Mouse (Mus musculus): ENCODE results near the gene Rarg. TPM values are rescaled to one million over a fixed set of nuclear protein-coding genes. Genes with fewer than 3 reads are reported as not detected.

The Rarg gene
- polyA plus RNA-seq, 1 experiment from 2014 or later: 118 TPM

DNA sequence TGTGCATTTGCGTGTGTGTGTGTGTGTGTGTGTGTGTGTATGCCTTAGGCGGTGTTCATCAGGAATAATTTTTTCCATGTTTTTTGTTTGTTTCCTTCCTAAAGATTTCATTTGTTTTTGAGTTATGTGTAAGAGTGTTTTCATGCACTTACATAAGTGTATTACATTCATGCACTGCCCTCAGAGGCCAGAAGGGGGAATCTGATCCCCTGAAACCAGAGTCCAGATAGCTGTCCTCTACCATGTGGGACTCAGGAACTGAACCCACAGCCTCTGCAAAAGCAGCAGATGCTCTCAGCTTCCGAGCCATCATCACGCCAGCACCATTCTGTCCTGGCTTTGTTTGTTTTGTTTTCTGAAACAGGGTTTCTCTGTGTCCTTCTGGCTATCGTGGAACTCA lies 8.2 kb upstream of the Rarg start:
- ATAC-seq (ENCODE audit: insufficient number of reproducible peaks, low FRiP score, low TSS enrichment, low read depth): no peak
- no peak overlapping the region for H3K4me2 ChIP-seq (ENCODE audit: low read depth, severe bottlenecking)
- H3K27ac ChIP-seq (replicated peaks; ENCODE audit: low read depth, low read length): no peak overlapping the region
- peaks cover 11% of the 10 kb centered on the region for H3K4me1 ChIP-seq (ENCODE audit: control insufficient read depth, insufficient read depth, low read length)
- DNase-seq (ENCODE audit: low spot score): no peak
- H3K9ac ChIP-seq (ENCODE audit: low read length): no peak overlapping the region
- no peaks in the 10 kb centered on the region for H3K27me3 ChIP-seq (ENCODE audit: control insufficient read depth, insufficient read depth, low read length)
- no peaks in the 10 kb centered on the region for H3K9me3 ChIP-seq (ENCODE audit: control insufficient read depth, low read length)
- H3K36me3 ChIP-seq (ENCODE audit: control insufficient read depth, insufficient read depth, low read length): no peaks in the 10 kb centered on the region
- no peak overlapping the region for H3K4me3 ChIP-seq (ENCODE audit: low read depth, low read length)
- WGBS: 94% methylated on average over 5 of the region's 5 CpGs

DNA sequence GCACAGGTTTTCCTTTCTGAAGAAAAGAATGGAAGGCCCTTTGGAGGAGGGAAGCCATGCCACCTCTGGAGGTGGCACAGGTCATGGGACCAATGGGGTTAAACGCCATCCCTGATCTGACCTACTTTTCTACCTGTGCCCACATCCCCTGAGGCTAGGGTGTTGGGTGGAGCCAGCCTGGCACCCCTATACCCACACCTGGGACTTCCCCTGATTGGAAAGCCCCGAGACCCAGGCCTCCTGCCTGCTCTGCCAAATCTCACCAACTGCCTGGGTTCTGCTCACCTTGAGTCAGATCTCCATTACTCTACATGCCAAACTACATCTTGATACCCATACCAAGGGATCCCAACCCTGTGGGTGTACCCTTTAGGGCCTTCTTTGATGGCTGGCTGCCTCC lies 5.7 kb upstream of the Rarg start:
- Histone ChIP-seq H3K27me3 (ENCODE audit: control insufficient read depth, insufficient read depth, low read length) (no peaks in the 10 kb centered on the region), H3K9me3 (ENCODE audit: control insufficient read depth, low read length) (no peaks in the 10 kb centered on the region), H3K9ac (ENCODE audit: low read length) (no peak overlapping the region), H3K36me3 (ENCODE audit: control insufficient read depth, insufficient read depth, low read length) (no peaks in the 10 kb centered on the region), H3K4me2 (ENCODE audit: low read depth, severe bottlenecking) (no peak overlapping the region), H3K4me3 (ENCODE audit: low read depth, low read length) (no peak overlapping the region), H3K27ac (replicated peaks; ENCODE audit: low read depth, low read length) (no peak overlapping the region), H3K4me1 (ENCODE audit: control insufficient read depth, insufficient read depth, low read length) (peaks cover 19% of the 10 kb centered on the region)
- DNase-seq (ENCODE audit: low spot score) (no peak), ATAC-seq (ENCODE audit: insufficient number of reproducible peaks, low FRiP score, low TSS enrichment, low read depth) (no peak)
- WGBS: 84% methylated on average over 2 of the region's 2 CpGs

DNA sequence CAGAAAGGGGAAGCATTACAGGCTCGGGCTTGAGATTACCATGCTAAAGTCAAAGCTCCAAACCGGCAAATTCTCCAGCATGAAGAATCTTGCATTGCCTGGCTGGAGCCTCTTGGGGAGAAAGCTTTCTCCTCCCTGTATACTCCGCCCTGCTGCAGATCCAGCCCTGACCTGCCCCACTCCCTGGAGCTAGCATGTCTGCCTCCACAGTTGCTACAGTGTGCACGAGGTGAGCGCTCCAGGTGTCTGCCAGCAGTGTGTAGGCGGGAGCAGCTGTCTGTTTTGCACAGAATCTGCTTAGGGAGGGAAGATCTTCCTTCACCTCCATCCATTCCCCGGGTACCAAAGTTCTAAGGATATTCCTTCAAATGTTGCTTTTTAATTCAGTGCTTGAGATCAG lies 5.3 kb upstream of the Rarg start:
- Histone ChIP-seq H3K27me3 (ENCODE audit: control insufficient read depth, insufficient read depth, low read length) (no peaks in the 10 kb centered on the region), H3K4me1 (ENCODE audit: control insufficient read depth, insufficient read depth, low read length) (peaks cover 24% of the 10 kb centered on the region), H3K4me2 (ENCODE audit: low read depth, severe bottlenecking) (no peak overlapping the region), H3K9ac (ENCODE audit: low read length) (no peak overlapping the region), H3K27ac (replicated peaks; ENCODE audit: low read depth, low read length) (no peak overlapping the region), H3K36me3 (ENCODE audit: control insufficient read depth, insufficient read depth, low read length) (no peaks in the 10 kb centered on the region), H3K4me3 (ENCODE audit: low read depth, low read length) (no peak overlapping the region), H3K9me3 (ENCODE audit: control insufficient read depth, low read length) (no peaks in the 10 kb centered on the region)
- ATAC-seq (ENCODE audit: insufficient number of reproducible peaks, low FRiP score, low TSS enrichment, low read depth) (no peak), DNase-seq (ENCODE audit: low spot score) (no peak)
- WGBS: 51% methylated on average over 7 of the region's 7 CpGs

DNA sequence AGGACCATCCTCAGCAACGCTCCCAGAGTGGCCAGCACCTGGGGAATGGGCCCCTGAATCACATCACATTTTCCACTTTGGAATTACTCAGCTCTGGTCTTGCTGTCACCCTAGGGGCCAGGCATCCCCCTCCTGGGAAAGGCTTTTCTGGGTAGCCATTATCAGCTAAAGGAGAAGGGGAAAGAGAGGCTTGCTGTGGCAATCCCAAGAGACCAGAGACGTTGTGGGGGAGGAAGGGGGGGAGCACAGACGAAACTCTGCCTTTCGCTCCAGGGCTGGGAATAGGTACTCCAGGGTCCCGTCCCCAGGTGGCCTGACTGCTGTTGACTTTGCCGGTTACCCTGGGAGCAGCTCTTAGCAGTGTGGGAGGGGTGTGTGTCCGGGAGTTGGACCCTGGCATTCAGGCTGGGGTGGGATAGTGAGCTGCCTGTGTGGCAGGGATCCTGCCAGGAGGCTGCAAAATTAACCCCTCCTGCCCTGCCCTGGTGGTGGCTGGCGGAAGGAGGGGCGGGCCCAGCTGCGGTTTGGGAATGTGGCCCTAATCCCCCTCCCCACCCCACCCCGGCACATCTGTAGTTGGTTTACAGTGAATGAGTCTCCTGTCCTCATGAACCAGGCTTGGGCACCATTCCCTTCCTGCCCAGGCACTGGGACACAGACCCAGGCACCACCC lies 1.4 kb upstream of the Rarg start:
- ATAC-seq (ENCODE audit: insufficient number of reproducible peaks, low FRiP score, low TSS enrichment, low read depth): peak; percentile 40

GRCm38 (mm10) chr15:102258076-102258470 lies 756 bp upstream of the Rarg start:
- DNase-seq (ENCODE audit: low spot score) (peak; percentile 82), ATAC-seq (ENCODE audit: insufficient number of reproducible peaks, low FRiP score, low TSS enrichment, low read depth) (peak; percentile 41; the same call in 1 of the 2 replicates)
- Histone ChIP-seq H3K9me3 (ENCODE audit: control insufficient read depth, low read length) (no peaks in the 10 kb centered on the region), H3K27me3 (ENCODE audit: control insufficient read depth, insufficient read depth, low read length) (no peaks in the 10 kb centered on the region), H3K27ac (replicated peaks; ENCODE audit: low read depth, low read length) (peak overlapping the region; percentile 93), H3K9ac (ENCODE audit: low read length) (peak overlapping the region; percentile 84), H3K36me3 (ENCODE audit: control insufficient read depth, insufficient read depth, low read length) (no peaks in the 10 kb centered on the region), H3K4me3 (ENCODE audit: low read depth, low read length) (peak overlapping the region; percentile 71), H3K4me2 (ENCODE audit: low read depth, severe bottlenecking) (peak overlapping the region; percentile 82), H3K4me1 (ENCODE audit: control insufficient read depth, insufficient read depth, low read length) (peaks cover 48% of the 10 kb centered on the region)
- WGBS: 2% methylated on average over 12 of the region's 12 CpGs

More for the DNA sequence above, 1.4 kb upstream of the Rarg start:
- Histone ChIP-seq H3K9me3 (ENCODE audit: control insufficient read depth, low read length) (no peaks in the 10 kb centered on the region), H3K27ac (replicated peaks; ENCODE audit: low read depth, low read length) (peak overlapping the region; percentile 93), H3K4me2 (ENCODE audit: low read depth, severe bottlenecking) (peak overlapping the region; percentile 82), H3K4me1 (ENCODE audit: control insufficient read depth, insufficient read depth, low read length) (peaks cover 48% of the 10 kb centered on the region), H3K4me3 (ENCODE audit: low read depth, low read length) (peak overlapping the region; percentile 14), H3K9ac (ENCODE audit: low read length) (peak overlapping the region; percentile 55; the same call in 1 of the 2 replicates), H3K36me3 (ENCODE audit: control insufficient read depth, insufficient read depth, low read length) (no peaks in the 10 kb centered on the region), H3K27me3 (ENCODE audit: control insufficient read depth, insufficient read depth, low read length) (no peaks in the 10 kb centered on the region)
- peak; percentile 79 for DNase-seq (ENCODE audit: low spot score)
- 3% methylated on average over 11 of the region's 11 CpGs for WGBS

DNA sequence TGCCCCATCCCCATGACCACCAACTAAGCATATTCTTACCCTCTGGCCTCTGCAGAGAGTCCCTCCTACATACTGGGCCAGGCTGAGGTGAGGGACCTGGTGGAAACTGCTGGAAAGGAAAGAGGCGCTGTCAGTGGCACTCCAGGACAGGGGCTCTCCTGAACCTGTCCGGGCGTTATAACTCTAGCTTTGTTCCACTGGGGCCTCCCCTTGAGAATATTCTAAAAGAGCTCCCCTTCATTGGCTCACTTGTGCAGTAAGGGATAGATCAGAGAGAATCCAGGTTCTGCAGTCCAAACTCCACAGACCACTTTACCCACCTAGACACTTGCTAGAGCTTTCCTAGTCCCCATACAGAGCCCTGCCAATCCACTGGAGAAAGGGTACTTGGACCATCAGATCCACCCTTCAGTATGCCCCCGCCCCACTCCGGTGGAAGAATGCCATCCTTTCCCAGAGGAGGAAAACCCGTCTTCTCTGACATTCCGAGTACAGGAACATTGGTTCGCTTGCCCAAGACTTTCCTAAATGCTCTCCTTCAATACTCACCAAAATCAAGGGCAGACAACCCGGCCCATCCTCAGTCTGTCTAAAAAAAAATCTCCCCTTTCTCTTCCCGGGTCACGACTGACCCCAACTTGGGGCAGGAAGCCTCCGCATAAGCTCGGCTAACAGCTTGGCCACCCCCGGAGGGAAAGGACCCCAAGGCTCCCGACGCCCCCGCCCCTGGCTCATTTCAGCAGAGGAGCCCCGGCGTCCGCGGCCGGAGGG lies 701 bp downstream of the Rarg start:
- no peaks in the 10 kb centered on the region for H3K36me3 ChIP-seq (ENCODE audit: control insufficient read depth, insufficient read depth, low read length)
- DNase-seq (ENCODE audit: low spot score): no peak
- 6% methylated on average over 22 of the region's 22 CpGs for WGBS
- no peaks in the 10 kb centered on the region for H3K9me3 ChIP-seq (ENCODE audit: control insufficient read depth, low read length)
- ATAC-seq (ENCODE audit: insufficient number of reproducible peaks, low FRiP score, low TSS enrichment, low read depth): no peak
- H3K9ac ChIP-seq (ENCODE audit: low read length): peak overlapping the region; percentile 84
- H3K27ac ChIP-seq (replicated peaks; ENCODE audit: low read depth, low read length): peak overlapping the region; percentile 93
- peak overlapping the region; percentile 82 for H3K4me2 ChIP-seq (ENCODE audit: low read depth, severe bottlenecking)
- H3K27me3 ChIP-seq (ENCODE audit: control insufficient read depth, insufficient read depth, low read length): no peaks in the 10 kb centered on the region
- H3K4me3 ChIP-seq (ENCODE audit: low read depth, low read length): peak overlapping the region; percentile 71
- peaks cover 54% of the 10 kb centered on the region for H3K4me1 ChIP-seq (ENCODE audit: control insufficient read depth, insufficient read depth, low read length)

GRCm38 (mm10) chr15:102255547-102256255 lies 1.6 kb downstream of the Rarg start:
- DNase-seq (ENCODE audit: low spot score) (no peak), ATAC-seq (ENCODE audit: insufficient number of reproducible peaks, low FRiP score, low TSS enrichment, low read depth) (no peak)
- H3K27ac ChIP-seq (replicated peaks; ENCODE audit: low read depth, low read length): peak overlapping the region; percentile 93
- H3K4me1 ChIP-seq (ENCODE audit: control insufficient read depth, insufficient read depth, low read length): peaks cover 59% of the 10 kb centered on the region
- H3K4me3 ChIP-seq (ENCODE audit: low read depth, low read length): peak overlapping the region; percentile 71
- no peaks in the 10 kb centered on the region for H3K27me3 ChIP-seq (ENCODE audit: control insufficient read depth, insufficient read depth, low read length)
- H3K4me2 ChIP-seq (ENCODE audit: low read depth, severe bottlenecking): peak overlapping the region; percentile 82
- peak overlapping the region; percentile 52 for H3K9ac ChIP-seq (ENCODE audit: low read length)
- no peaks in the 10 kb centered on the region for H3K9me3 ChIP-seq (ENCODE audit: control insufficient read depth, low read length)
- WGBS: 34% methylated on average over 14 of the region's 14 CpGs
- H3K36me3 ChIP-seq (ENCODE audit: control insufficient read depth, insufficient read depth, low read length): no peaks in the 10 kb centered on the region

GRCm38 (mm10) chr15:102250521-102250920 lies 6.8 kb downstream of the Rarg start:
- peaks cover 48% of the 10 kb centered on the region for H3K4me1 ChIP-seq (ENCODE audit: control insufficient read depth, insufficient read depth, low read length)
- no peak for ATAC-seq (ENCODE audit: insufficient number of reproducible peaks, low FRiP score, low TSS enrichment, low read depth)
- H3K9me3 ChIP-seq (ENCODE audit: control insufficient read depth, low read length): no peaks in the 10 kb centered on the region
- H3K4me2 ChIP-seq (ENCODE audit: low read depth, severe bottlenecking): peak overlapping the region; percentile 84; the same call in 1 of the 2 replicates
- 45% methylated on average over 5 of the region's 5 CpGs for WGBS
- no peaks in the 10 kb centered on the region for H3K36me3 ChIP-seq (ENCODE audit: control insufficient read depth, insufficient read depth, low read length)
- peak overlapping the region; percentile 99 for H3K27ac ChIP-seq (replicated peaks; ENCODE audit: low read depth, low read length)
- no peak for DNase-seq (ENCODE audit: low spot score)
- H3K4me3 ChIP-seq (ENCODE audit: low read depth, low read length): no peak overlapping the region
- H3K27me3 ChIP-seq (ENCODE audit: control insufficient read depth, insufficient read depth, low read length): no peaks in the 10 kb centered on the region
- H3K9ac ChIP-seq (ENCODE audit: low read length): peak overlapping the region; percentile 64

Data from limb, embryonic 11.5 days (tissue).